Mouse (Mus musculus) embryonic fibroblast, embryonic 13.5 days (primary cell): ENCODE measurements around the gene Klk4.

ENCODE experiments used
- CTCF ChIP-seq: IDR thresholded peaks from 2 replicates; pipeline ENCODE4 v1.5.1; 2011; ENCODE audit warnings: mild to moderate bottlenecking, control low read depth, low read length, moderate library complexity, borderline replicate concordance; ENCODE audit not compliant: insufficient read depth
- POLR2A ChIP-seq: IDR thresholded peaks from 2 replicates; pipeline ENCODE4 v1.6.1; 2011; ENCODE audit warnings: low read depth, mild to moderate bottlenecking, control low read depth, low read length, moderate library complexity

GRCm38 (mm10) chr7:43891365-43891764 is 10.4 kb downstream of the Klk4 start:
- no peak for TF ChIP-seq POLR2A
- no peak for TF ChIP-seq CTCF
